Mouse (Mus musculus) left cerebral cortex, postnatal 4 days (tissue): ENCODE measurements around the gene Ffar4. TPM values are rescaled to one million over a fixed set of nuclear protein-coding genes. Genes with fewer than 3 reads are reported as not detected.

ENCODE experiments used
- total RNA-seq, 2 experiments: library from RNA; stranded (reverse); gene quantifications; 2 replicates each; pipeline ENCODE4 v1.2.3; 2021

Ffar4 gene
- total RNA-seq, 2 experiments from 2014 or later, result 0.24 to 0.28 TPM

Other genes with a start within 250 kb of the Ffar4 start
- gene Myof, start 53.5 kb upstream of the Ffar4 start, total RNA-seq, result 1 to 10 TPM; 8.0 to 8.9 TPM
- 1 to 10 TPM; 1.8 to 3.3 TPM for gene Cep55, start 42.1 kb upstream of the Ffar4 start, total RNA-seq
- gene Rbp4, start 28.2 kb downstream of the Ffar4 start, total RNA-seq, result 1 to 10 TPM; 3.2 to 4.6 TPM
- gene Pde6c, start 35.7 kb downstream of the Ffar4 start, total RNA-seq, result under 1 TPM in 1 of 2 experiments, not detected in 1; 0.24 TPM
- gene Fra10ac1, start 127.1 kb downstream of the Ffar4 start, total RNA-seq, result 10 to 100 TPM; 21.8 to 24.2 TPM
- gene Lgi1, start 167.5 kb downstream of the Ffar4 start, total RNA-seq, result 10 to 100 TPM; 51.8 to 59.0 TPM